ENCODE assay signal across 10 mouse cellular contexts in the genomic region with DNA sequence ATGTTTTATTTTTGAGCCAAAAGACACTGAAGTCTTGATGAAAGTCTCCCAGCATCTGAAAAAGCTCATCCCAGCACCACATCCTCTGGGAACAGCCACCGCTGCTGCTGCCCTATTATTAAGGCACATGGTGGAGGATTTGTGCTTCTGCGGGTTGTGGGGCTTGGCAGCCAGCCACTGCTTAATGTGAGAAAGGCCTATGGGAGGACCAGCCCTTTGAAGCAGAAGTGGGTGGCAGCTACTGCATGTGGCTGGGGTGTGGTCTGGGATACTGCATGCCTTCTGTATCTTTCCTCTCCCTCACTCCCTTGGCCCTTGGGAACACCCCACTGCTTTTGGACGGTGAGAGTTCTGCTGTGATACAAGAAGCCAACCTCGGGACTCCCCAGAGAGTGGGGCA.
A peak's percentile ranks its signal among the peaks of the same experiment; 100 is the strongest.
DNase-seq lines count a peak whose midpoint lies in the region; ATAC-seq lines count a peak whose summit lies in the region.
"Had no signal": no experiment of that assay in that cellular context is flagged by ENCODE, and none has a peak within 500 bp of the region (broad histone marks: within the 10 kb centered on the region; RNA-seq: fewer than 3 reads in every experiment).

No protein-coding gene starts in this region.

- no peaks in the 10 kb centered on the region for H3K27me3 ChIP-seq in kidney, embryonic 16.5 days (ENCODE audit: insufficient read depth, low read length)
- H3K27me3 ChIP-seq in neural tube, embryonic 14.5 days (ENCODE audit: control insufficient read depth, insufficient read depth, low read length) = no peaks in the 10 kb centered on the region
- H3K27me3 ChIP-seq in neural tube, embryonic 15.5 days (replicated peaks) = no peaks in the 10 kb centered on the region

- WGBS in kidney, embryonic 16.5 days = 68% methylated on average over 4 of the region's 4 CpGs
- 58% methylated on average over 4 of the region's 4 CpGs for WGBS in neural tube, embryonic 14.5 days
- 54% methylated on average over 4 of the region's 4 CpGs for WGBS in neural tube, embryonic 15.5 days

- H3K4me2 ChIP-seq in kidney, embryonic 16.5 days (replicated peaks; ENCODE audit: low read depth, low read length) = no peak overlapping the region
- no peak overlapping the region for H3K4me2 ChIP-seq in neural tube, embryonic 14.5 days (ENCODE audit: low read depth, low read length)
- H3K4me2 ChIP-seq in neural tube, embryonic 15.5 days = no peak overlapping the region

- H3K9ac ChIP-seq in kidney, embryonic 16.5 days (replicated peaks; ENCODE audit: low read length) = no peak overlapping the region
- H3K9ac ChIP-seq in neural tube, embryonic 14.5 days (replicated peaks; ENCODE audit: low read depth, low read length) = no peak overlapping the region
- no peak overlapping the region for H3K9ac ChIP-seq in neural tube, embryonic 15.5 days (replicated peaks)

- H3K36me3 ChIP-seq in kidney, embryonic 16.5 days (ENCODE audit: insufficient read depth, low read length) = no peaks in the 10 kb centered on the region
- H3K36me3 ChIP-seq in neural tube, embryonic 14.5 days (ENCODE audit: control insufficient read depth, insufficient read depth, low read length) = no peaks in the 10 kb centered on the region
- H3K36me3 ChIP-seq in neural tube, embryonic 15.5 days = no peaks in the 10 kb centered on the region

- H3K27ac ChIP-seq in kidney, embryonic 16.5 days (ENCODE audit: low read length) = no peak overlapping the region
- H3K27ac ChIP-seq in neural tube, embryonic 14.5 days (ENCODE audit: low read depth, low read length) = no peak overlapping the region
- H3K27ac ChIP-seq in neural tube, embryonic 15.5 days (replicated peaks) = no peak overlapping the region

- no peaks in the 10 kb centered on the region for H3K4me1 ChIP-seq in kidney, embryonic 16.5 days (ENCODE audit: insufficient read depth, low read length)
- H3K4me1 ChIP-seq in neural tube, embryonic 14.5 days (ENCODE audit: control insufficient read depth, insufficient read depth, low read length) = no peaks in the 10 kb centered on the region
- no peaks in the 10 kb centered on the region for H3K4me1 ChIP-seq in neural tube, embryonic 15.5 days

- H3K4me3 ChIP-seq in kidney, embryonic 16.5 days (ENCODE audit: low read length) = no peak overlapping the region
- no peak overlapping the region for H3K4me3 ChIP-seq in neural tube, embryonic 14.5 days (ENCODE audit: low read depth, low read length)
- no peak overlapping the region for H3K4me3 ChIP-seq in neural tube, embryonic 15.5 days (replicated peaks)

- no peak for ATAC-seq in kidney, embryonic 16.5 days (ENCODE audit: low FRiP score, low TSS enrichment)
- ATAC-seq in neural tube, embryonic 14.5 days (ENCODE audit: low read depth) = peak; percentile 47; the same call in 1 of the 2 replicates
- no peak for ATAC-seq in neural tube, embryonic 15.5 days (ENCODE audit: low FRiP score)
- 0 out of 2 replicates have a peak, but pooled peaks have one; percentile 58 for ATAC-seq in common myeloid progenitor, adult 5-6 weeks (replicated peaks; ENCODE audit: low read depth, poor library complexity, severe bottlenecking)
- no peak for ATAC-seq in granulocyte monocyte progenitor cell, adult 5-6 weeks (replicated peaks; ENCODE audit: poor library complexity, severe bottlenecking)
- ATAC-seq: activated CD4-positive, CD25-positive, alpha-beta regulatory T cell, adult 4 months had no signal

- H3K9me3 ChIP-seq in kidney, embryonic 16.5 days (ENCODE audit: low read length) = no peaks in the 10 kb centered on the region
- H3K9me3 ChIP-seq in neural tube, embryonic 14.5 days (ENCODE audit: control insufficient read depth, low read length) = no peaks in the 10 kb centered on the region
- H3K9me3 ChIP-seq in neural tube, embryonic 15.5 days (replicated peaks) = no peaks in the 10 kb centered on the region

- peak; percentile 12 for DNase-seq in kidney, postnatal 10 days
- peak; percentile 21 to 62 for DNase-seq in lung, postnatal 4 days
- DNase-seq: heart, postnatal 36 days; kidney, adult 2 months had no signal

Comparison
In these comparisons a context has a peak if more than half of its experiments do, and no peak if none do; other contexts are left out.
1. ATAC-seq: peak in neural tube, embryonic 14.5 days (single experiment) and common myeloid progenitor, adult 5-6 weeks (single experiment); none in kidney, embryonic 16.5 days (single experiment), neural tube, embryonic 15.5 days (single experiment) and granulocyte monocyte progenitor cell, adult 5-6 weeks (single experiment).